Mouse (Mus musculus) c-Kit-positive CD71-positive TER-119-positive erythroid progenitor cells, embryonic 14.5 days (primary cell): ENCODE results near the gene Phgr1.

Experiments
- DNase-seq: peaks from one replicate; pipeline ENCODE4 v3.0.0-alpha.2; 2013; ENCODE audit warnings: low spot score

The Phgr1 gene

DNA sequence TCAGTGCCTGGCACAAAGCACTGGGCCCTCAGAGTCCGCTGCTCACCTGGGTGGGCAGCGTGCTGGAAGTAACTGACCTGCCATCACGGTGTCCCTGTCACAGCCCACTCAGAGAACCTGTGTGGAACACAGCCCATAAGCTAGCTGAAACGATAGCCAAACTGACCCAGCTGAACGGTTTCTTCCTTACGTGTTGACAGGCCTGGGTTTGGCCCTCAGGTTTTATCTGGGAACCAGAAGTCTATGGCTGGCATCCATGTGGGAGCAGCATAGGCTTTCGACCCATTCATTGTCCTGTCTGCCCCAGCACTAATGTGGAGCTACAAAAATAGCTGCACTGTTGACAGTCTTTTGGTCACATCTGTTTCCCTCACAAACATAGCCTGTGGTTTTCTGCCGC lies 22.1 kb upstream of the Phgr1 start:
- no peak for DNase-seq

DNA sequence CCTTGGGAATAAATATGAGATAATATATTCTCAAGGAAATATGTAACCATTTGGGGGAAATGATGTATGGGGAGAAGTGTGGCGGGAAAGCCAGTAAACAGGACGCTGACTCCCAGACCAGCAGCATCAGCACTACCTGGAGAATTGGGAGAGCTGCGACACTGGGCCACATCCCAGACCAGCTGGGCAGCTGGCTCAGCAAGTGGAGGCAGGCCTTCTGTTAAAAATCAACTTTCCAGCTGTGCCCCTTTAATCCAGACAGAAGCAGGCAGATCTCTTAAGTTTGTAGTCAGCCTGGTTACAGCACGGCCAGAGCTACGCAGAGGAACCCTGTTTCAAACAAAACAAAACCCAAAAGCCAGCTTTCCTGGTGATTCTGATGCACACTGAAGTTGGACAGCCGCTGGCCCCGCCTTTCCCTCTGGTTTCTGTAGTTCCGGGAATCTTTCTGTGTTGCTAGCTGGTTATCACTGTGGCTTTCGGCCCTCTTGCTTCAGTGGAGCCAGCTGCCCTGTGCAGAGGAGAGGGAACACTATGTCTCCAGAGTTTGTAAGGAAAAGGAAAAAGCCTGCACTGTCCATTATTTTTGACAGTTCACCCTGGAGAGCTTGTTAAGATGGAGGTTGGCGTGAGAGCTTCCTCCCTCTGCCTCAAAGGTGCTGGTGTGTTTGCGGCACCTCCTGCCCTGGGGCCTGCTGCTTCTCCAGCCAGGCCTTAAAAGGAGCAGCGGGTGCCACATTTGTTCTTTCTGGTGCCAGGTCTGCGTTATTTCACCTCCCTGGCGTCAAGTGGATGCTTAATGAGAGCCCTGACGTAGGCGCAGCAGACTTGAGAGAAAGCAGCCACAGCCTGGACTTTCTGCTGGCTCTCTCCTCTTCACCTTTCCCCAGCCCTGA lies 20.4 kb upstream of the Phgr1 start:
- DNase-seq = no peak

DNA sequence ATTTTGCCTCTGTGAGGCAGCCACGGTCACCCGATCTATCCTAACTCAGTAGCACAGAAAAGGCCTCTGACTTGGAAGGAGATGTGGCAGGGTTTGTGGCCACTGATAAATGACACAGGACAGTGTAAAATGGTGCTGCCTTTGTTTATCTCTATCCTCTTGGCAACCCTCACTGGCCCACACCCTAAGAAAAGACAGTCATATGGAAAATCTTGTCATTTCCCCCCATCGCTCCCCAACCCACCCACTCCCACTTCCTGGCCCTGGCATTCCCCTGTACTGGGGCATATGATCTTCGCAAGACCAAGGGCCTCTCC lies 19.8 kb upstream of the Phgr1 start:
- no peak for DNase-seq

DNA sequence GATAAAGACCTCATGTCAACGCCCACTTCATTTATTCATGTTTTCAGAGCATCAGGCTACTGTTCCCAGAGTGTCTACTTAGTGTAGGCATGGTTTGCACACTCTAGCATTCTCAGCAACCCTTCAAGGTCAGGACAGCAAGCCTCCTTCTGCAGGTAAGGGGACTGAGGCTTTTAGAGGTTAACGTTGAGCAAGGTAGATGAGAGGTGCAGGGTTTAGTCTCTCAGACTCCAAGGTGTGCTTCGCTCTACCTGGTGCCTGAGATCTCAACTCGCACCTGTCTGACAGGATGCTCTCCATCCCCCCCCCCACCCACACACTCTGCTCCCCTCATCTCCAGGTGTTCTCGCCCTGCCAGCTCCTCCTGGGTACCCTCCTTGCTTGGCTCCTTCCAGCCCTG lies 18.4 kb upstream of the Phgr1 start:
- no peak for DNase-seq

- DNase-seq = no peak
Observed at GRCm38 (mm10) chr2:118755407-118755806, 17.2 kb upstream of the Phgr1 start.

GRCm38 (mm10) chr2:118756103-118756502 lies 16.5 kb upstream of the Phgr1 start:
- no peak for DNase-seq

GRCm38 (mm10) chr2:118759828-118760227 lies 12.7 kb upstream of the Phgr1 start:
- DNase-seq = peak; percentile 76

DNA sequence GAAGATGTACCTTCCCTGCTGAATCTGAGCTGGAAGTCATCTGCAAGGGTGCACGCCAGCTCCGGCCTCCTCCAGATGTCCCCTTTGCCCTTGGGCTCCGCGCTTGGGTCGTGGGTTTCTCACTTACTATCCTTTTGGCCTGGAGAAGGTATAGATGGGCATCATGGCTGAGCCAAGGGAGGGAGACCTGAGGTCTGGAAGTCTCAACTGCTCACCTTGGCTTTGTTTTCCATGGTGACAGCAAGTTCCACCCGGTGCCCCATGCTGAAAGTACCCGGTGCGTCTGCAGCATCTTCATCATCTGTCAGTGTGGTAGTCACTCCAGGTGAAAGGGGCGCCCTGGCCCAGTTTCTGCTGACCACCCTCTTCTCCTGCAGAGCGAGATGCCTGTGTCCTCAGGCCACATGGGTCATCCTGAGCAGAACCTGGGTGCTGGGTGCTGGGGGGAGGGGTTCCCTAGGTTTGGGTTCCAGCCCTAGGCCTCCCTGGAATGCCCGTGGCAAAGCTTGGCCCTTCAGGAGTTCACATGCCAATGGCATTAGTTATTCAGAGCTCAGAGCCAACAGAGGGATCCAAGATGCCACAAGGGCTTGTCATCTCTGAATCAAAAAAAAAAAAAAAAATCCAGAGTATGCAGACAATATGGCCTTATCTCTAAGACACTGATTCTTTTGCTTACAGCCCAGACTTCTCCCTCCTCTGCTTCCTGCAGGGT lies 12.1 kb upstream of the Phgr1 start:
- no peak for DNase-seq

DNA sequence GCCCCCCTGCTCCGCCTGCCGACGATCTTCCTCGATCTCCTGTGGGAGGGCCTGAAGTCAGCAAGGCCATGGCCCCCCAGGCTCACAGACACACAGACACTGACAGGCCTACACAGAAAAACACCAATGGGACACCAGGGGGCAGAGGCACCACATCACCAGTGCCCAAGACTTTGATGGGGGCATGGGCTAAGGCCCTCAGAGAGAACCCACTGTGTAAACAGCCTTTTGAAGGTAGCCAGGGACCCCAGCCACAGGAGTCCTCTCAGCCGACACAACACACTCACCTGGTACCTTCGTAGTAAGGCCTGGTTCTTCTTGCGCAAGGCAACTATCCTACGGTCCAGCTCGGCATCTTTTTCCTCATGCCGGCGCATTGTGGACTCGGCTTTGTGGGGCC lies 11.2 kb upstream of the Phgr1 start:
- no peak for DNase-seq

DNA sequence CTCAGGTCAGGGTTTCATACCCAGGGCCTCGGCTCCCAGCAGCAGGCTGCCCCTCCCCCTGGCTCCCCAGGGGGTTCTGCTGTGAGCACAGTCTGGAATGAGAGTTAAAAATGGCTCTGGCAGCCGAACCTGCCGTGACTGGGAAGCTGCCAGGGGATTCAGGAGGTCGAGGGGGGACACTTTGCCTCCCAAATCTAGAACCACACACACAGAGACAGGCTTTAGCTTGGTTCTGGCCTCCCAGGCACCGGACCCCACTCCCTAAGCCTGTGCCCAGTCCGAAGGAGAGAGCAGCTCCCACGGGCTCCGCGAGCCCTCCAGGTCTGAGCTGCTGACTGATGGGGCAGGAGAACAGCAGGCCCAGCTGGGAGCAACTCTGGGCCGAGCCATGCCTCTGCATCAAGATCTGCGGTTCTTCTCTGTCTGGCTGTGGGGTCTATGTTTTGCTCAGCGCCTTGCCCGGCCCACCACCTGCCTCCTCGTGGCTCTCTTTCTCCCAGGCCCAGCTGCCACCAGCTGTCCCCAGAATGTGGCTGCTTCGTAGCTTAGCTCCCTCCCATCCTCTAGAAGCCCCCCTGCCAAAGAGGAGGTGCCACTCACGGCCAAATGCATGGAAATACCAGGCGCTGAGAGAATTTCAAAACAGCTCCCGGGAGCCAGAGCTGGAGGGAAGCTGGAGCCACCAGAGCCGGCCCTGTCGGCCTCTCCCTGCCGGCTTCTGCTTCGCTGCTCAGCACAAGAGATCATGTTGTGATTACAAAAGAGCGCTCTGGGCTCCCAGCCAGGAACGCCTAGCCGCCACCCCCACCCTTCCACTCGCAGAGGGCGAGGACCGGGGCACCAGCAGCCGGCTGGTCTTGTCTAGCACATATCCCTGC lies 10.4 kb upstream of the Phgr1 start, which contains the start of gene Ccdc9b:
Gene Ccdc9b, minus strand, starts transcription at position 756 of the 878 bp plus-strand sequence.
- DNase-seq = no peak

GRCm38 (mm10) chr2:118762784-118763148 lies 9.8 kb upstream of the Phgr1 start:
- no peak for DNase-seq

- DNase-seq = no peak
Observed at GRCm38 (mm10) chr2:118763469-118763868, 9.1 kb upstream of the Phgr1 start.

DNA sequence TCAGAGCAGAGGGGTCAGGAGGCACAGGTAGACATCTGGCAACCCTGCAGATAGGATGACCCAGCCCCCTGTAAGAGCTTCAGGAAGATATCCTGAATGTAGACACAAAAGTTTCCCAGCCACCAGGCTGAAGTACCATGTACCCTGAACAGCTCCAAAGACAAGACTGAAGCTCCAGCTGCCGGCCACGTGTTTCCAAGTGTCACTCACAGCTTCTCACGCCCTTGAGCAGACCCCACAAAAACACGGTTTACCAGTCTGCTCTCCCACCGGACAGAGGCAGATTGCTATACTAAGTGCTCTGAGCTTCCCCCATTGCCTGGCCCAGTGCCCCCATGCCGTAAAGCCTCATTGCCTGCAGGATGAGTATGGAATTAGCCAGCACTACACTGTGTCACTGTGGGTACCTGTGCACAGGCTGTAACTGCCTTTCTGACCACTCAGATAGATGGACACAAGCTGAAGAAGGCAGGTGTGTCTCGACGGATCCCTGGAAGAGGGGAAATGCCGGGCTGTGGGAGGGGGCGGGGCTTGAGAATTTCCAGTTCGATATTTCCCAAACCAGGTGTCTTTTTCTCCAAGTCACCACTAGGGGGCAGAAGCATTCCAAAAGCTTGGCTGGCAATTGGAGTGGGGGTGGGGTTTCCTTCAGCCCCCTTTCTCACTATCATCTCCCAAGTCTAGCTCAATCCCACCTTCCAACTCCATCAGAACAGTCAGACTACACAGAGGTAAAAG lies 8.3 kb upstream of the Phgr1 start:
- DNase-seq = no peak

DNA sequence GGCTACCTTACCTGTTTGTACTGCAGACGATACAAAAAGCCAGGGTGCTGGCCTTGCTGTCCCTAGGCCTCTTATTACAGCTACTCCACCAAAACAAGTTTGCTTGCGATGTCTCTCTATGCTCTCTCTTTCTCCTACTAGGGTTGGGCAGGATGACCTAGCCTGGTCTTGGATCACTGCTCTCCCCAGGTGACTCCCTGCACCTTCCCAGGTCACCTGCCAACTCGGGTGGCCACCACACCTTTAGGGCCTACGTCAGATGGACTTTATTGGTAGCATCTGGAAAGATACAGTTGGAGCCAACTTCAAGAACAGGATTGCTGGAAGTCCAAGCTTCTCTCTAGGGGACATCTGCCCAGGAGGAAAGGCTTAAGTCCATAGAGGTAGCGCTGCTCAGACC lies 7.7 kb upstream of the Phgr1 start:
- DNase-seq = no peak

DNA sequence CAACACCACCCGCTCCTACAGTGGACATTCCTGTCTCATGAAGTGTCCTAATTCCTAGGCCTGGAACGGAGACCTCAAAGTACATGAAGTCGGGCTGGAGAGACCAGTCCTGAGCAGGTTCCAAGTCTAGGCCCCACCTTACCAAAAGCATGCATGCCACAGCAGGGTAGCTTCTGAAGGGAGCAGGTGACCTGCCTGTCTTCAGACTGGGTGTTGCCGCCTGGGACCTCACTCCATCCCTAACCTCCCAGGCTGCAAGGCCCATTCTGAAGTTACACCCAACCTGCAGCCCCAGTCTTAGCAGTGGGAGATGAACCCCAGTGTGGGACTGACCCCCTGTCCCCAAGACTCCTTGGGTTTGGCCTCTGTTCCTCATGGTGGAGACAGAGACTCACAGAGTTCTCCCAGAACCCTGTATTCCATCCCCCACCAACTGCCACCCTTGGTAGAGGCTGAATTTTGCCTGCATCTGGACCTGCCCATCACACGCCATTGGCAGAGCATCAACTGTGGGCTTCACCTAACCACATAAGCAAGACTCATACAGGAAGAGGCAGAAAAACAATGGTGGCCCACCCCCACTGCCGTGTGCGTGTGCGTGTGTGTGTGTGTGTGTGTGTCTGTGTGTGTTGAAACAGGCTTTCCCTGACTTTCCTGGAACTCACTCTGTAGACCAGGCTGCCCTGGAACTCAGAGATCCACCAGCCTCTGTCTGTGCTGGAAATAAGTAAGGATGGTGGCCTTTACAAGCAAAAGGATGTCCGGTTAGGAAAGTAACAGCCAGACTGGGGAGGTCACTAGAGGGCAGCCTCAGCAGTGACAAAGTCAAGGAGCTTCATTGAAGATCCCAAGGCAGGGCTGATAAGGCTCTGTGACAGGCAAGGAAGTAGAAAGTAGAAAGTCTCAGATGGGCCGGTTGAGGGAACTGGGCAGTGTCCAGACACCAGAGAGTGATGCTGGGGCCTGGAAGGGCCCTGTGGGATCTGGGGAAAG lies 6.2 kb upstream of the Phgr1 start:
- no peak for DNase-seq

GRCm38 (mm10) chr2:118774536-118774935 lies 2.0 kb downstream of the Phgr1 start:
- DNase-seq = no peak

GRCm38 (mm10) chr2:118775396-118775795 lies 2.8 kb downstream of the Phgr1 start:
- DNase-seq = no peak

DNA sequence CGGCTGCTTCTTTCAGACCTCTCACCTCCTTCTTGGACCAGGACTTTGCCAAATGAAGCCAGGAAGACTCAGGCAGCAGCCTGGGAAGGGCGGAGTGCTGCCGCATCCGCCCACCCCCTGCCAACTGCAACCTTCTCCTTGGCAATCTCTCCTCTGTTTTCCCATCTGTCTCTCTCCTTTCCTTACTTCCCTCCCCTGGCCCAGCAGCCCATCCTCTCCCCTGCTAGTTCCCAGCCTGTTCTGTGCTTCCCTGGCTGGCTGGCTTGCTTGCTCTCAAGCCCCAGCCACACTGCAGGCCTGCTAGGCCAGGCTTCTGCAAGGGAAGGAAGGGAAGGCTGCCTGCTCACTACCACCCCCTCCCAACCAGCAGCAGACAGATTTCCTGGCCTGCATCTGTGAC lies 3.3 kb downstream of the Phgr1 start:
- no peak for DNase-seq

DNA sequence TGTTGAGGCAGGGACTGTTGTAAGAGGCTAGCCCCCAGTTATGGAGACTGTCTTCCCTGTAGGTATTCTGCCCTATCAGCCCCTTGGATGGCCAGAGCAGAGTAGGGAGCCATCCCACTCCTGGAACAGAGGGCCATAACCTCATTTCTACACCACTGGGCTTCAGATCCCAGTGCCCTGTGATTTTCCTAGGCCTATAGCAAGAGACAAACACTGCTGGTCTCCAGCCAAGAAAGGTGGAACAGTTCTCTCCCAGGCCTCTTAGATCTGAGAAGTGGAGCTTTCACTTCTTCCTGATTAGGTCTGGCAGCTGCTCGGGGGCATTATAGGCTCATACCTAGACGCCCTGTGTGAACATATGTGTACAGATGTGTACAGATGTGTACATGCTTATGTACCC lies 3.7 kb downstream of the Phgr1 start:
- DNase-seq = no peak

DNA sequence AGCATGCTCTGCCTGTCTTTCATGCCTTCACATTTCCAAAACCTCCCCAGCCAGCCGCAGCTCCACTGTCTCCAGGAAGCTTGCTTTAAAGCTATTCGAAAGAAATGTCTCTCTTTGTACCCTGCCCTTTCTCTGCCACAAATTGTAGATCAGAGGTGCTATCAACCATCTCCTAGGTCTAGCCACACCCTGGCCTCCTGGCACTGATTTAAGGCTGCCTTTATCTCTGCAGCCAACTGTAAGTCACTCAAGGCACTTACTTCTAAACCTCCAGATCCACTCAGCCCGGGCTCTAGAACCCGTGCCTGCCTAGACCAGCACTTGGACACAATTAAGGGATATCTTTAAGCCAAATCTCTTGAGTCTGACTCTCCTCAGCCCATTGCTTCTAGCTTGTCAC lies 5.8 kb downstream of the Phgr1 start:
- DNase-seq = no peak

- DNase-seq = no peak
Observed at GRCm38 (mm10) chr2:118779065-118779464, 6.5 kb downstream of the Phgr1 start.
